Mouse (Mus musculus): ENCODE measurements around the gene Prr5.

The Prr5 gene

GRCm38 (mm10) chr15:84656689-84657088 lies 12.7 kb upstream of the Prr5 start:
- no peak for DNase-seq (ENCODE audit: inconsistent age in 2 of 2, low spot score in 1 of 2)

- DNase-seq (ENCODE audit: inconsistent age in 2 of 2, low spot score in 1 of 2): no peak
Measured at GRCm38 (mm10) chr15:84657384-84658064, 11.9 kb upstream of the Prr5 start.

DNA sequence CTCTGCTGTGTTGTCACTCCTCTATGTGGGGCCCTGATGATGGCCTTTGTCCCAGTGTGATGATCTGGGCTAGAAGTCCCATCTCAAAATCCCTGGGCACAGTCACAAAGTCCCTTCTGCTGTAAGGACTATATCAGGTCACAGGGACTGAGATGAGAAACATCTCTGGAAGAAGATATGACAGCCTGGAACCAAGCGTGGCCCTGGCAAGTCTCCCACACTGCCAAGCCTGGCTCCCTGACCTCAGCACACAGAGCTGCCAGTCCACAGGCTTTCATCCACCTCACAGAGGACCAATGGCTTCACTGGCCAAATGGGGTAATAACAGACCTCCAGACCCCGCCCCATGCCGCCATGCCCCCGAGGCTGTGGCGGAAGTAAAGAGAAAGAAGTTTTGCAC lies 10.8 kb upstream of the Prr5 start:
- no peak for DNase-seq (ENCODE audit: inconsistent age in 2 of 2, low spot score in 1 of 2)

GRCm38 (mm10) chr15:84659856-84660255 lies 9.6 kb upstream of the Prr5 start:
- no peak for DNase-seq (ENCODE audit: inconsistent age in 2 of 2, low spot score in 1 of 2)

DNA sequence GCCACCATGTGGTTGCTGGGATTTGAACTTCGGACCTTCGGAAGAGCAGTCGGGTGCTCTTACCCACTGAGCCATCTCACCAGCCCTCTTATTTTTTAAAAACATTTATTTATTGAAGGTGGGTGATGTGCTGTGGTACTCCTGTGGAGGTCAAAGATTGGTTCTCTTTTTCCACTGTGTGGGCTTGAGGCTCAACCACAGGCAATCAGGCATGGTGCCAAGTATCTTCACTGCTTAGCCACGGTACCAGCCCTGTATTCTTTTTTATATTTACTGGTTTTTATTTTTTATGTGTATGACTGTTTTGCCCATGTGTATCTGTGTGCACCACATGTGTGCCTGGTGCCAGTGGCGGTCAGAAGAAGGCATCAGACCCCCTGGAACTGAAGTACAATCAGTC lies 8.1 kb upstream of the Prr5 start:
- no peak for DNase-seq (ENCODE audit: inconsistent age in 2 of 2, low spot score in 1 of 2)

DNA sequence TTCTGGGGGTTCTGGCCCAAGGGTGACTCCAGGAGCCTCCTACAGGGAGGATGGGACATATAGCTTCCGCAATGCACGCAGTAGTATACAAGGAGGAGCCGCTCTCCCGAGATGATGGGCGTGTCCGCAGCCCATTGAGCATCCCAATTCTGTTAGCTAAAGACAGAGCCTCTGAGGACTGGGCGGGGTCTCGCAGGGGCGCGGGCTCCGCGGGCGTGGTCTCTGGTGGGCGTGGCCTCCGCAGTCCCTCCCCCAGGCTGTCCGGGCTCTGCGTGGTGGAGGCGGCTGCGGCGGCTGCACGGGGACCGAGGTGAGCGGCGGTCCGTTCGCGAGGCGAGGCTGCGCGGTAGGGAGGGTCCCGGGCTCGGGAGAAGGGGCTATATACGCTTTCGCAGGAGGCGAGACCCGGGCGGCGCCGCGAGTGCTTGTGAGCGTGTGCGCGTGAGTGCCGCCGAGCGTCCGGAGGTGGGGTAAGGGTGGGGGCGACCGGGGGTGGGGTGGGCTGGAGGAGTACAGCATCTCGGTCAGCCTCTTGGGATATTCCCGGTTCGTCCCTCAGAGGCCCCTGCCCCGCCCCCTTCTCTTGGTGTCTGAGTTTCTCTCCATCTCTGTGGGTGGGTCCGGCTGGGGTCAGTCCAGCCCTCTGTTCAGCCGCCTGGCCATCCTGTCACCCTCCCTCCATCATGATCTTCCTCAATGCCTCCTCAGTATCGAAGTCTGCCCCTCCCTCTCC lies 6.3 kb upstream of the Prr5 start:
- DNase-seq (ENCODE audit: inconsistent age in 2 of 2, low spot score in 1 of 2): peak; percentile 76 to 83

GRCm38 (mm10) chr15:84663685-84664060 lies 5.7 kb upstream of the Prr5 start:
- DNase-seq (ENCODE audit: inconsistent age in 2 of 2, low spot score in 1 of 2): no peak

- DNase-seq (ENCODE audit: inconsistent age in 2 of 2, low spot score in 1 of 2): no peak
Measured at GRCm38 (mm10) chr15:84664542-84665460, 4.6 kb upstream of the Prr5 start.

DNA sequence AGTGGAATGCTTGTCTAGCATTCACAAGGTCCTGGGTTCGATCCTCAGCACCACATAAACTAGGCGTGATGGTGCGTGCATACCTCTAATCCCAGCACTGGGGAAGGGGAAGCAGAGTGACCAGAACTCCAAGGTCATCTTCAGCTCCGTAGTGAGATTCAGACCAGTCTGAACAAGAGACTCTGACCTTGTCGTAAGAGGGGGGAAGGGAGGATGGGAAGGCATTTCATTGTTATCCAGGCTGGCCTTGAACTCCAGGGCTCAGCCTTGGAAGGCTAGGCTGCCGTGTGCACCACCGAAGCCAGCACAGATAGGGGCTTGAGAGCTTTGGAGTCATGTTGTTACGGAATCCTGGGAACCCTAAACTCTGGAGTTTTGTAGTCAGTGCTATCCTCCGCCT lies 3.8 kb upstream of the Prr5 start:
- DNase-seq (ENCODE audit: inconsistent age in 2 of 2, low spot score in 1 of 2): no peak

GRCm38 (mm10) chr15:84666065-84666464 lies 3.4 kb upstream of the Prr5 start:
- DNase-seq (ENCODE audit: inconsistent age in 2 of 2, low spot score in 1 of 2): no peak

- DNase-seq (ENCODE audit: inconsistent age in 2 of 2, low spot score in 1 of 2): no peak
Measured at GRCm38 (mm10) chr15:84667601-84668000, 1.8 kb upstream of the Prr5 start.

GRCm38 (mm10) chr15:84669771-84670656 lies 594 bp downstream of the Prr5 start:
- no peak for DNase-seq (ENCODE audit: inconsistent age in 2 of 2, low spot score in 1 of 2)

- no peak for DNase-seq (ENCODE audit: inconsistent age in 2 of 2, low spot score in 1 of 2)
Measured at GRCm38 (mm10) chr15:84670657-84671055, 1.2 kb downstream of the Prr5 start.

- DNase-seq (ENCODE audit: inconsistent age in 2 of 2, low spot score in 1 of 2): peak; percentile 34 to 79
Measured at GRCm38 (mm10) chr15:84671401-84672307, 2.2 kb downstream of the Prr5 start.

DNA sequence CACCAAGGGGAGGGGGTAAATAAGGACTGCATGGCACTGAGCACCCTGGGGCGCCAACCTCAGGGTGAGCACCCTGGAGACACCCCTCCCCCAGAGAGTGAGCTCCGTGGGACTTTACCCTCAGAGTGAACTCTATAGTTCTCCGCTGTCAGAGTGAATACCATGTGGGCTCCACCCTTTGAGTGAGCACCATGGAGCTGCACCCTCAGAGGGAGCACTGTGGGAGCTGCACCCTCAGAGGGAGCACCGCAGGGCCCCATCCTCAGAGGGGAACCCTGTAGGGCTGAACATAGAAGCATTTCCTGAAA lies 2.8 kb downstream of the Prr5 start:
- no peak for DNase-seq (ENCODE audit: inconsistent age in 2 of 2, low spot score in 1 of 2)

GRCm38 (mm10) chr15:84672616-84673015 lies 3.2 kb downstream of the Prr5 start:
- DNase-seq (ENCODE audit: inconsistent age in 2 of 2, low spot score in 1 of 2): peak in 1 of 2 experiments; percentile 67

DNA sequence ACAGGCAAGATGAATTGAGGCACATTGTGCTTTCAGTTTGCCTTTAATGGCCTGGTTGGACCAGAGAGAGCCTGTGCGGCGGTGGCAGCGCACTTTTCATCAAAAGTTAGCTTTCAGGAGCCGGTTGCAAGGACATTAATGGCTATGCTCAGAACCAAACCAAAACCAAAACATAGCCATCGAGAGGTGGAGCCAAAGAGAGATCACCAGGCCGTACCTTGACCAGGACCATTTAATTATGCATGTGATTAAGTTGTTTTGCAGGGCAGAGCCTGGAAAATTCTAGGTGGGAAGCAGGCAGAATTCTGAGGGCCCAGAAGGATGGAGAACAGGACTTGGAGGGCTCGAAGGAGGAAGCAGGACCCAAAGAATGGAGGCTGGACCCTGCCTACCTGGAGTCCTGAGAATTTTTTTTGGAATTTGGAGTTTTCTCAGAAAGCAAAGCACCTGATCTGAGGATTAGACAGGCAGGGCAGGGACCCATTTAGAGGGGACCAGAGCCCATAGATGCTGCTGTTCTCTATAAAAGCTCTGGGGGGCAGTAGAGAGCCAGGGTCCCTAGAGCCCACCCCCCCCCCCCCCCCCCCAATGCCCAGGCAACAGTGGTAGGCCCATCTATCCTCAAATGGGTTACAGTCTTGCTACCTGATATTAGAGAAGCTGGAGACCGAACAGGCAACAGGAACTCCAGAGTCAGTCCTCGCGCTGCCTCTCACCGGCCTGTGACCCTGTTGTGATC lies 5.1 kb downstream of the Prr5 start:
- no peak for DNase-seq (ENCODE audit: inconsistent age in 2 of 2, low spot score in 1 of 2)

DNA sequence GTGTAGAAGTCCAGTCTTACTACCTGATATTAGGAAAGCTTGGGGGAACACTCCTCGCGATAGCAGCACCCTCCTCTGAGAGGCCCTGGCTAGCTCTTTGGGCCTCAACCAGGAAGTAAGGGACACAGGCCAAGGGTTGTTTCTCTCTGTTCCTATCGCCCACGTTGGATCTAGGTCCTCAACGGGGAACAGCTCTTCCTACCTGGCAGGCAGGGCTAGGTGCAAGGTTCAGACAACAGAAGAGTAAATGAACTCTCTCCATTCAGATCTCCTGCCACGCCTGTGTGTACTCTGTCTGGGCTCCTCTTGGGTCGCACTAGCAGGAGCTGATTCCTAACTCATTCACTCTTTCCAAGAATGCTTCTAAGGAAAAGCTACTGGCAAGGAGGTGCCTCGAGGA lies 5.9 kb downstream of the Prr5 start:
- no peak for DNase-seq (ENCODE audit: inconsistent age in 2 of 2, low spot score in 1 of 2)

DNA sequence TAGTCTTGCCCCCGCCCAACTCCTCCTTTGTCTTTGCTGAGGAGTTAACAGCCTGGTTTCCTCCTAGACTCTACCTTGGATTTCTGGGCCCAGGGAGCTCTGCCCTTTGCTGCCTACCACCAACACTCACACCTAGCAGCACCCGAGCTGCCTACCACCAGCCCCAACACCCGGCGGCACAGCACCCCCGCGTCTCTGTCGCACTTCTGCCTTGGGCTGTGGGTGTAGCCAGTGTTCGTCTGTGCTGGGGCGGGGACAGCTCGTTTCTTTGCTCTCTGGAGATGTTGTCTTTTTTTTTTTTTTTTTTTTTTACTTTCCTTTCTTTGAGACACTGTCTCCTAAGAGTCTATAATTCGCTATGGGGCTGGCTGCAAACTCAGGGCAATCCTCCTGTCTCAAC lies 8.5 kb downstream of the Prr5 start:
- DNase-seq (ENCODE audit: inconsistent age in 2 of 2, low spot score in 1 of 2): no peak
